Mouse (Mus musculus) left cerebral cortex, adult 2 months (tissue): Measurements from ENCODE around the gene Amotl2. TPM values are rescaled to one million over a fixed set of nuclear protein-coding genes. Genes with fewer than 3 reads are reported as not detected.

Experiments used
- DNase-seq, 2 experiments: peaks; one replicate each; pipeline ENCODE4 v3.0.0; 2021 to 2022; ENCODE audit warnings: low spot score in 2 of 2, mixed read lengths in 1 of 2; ENCODE audit errors: extremely low spot score in 1 of 2
- H3K27ac ChIP-seq: fragments of 200-600 bp; 2 replicates; pipeline ENCODE4 v1.8.1; 2022
- H3K4me3 ChIP-seq: fragments of 200-600 bp; 2 replicates; pipeline ENCODE4 v1.8.1; 2022
- CTCF ChIP-seq: fragments of 200-600 bp; IDR thresholded peaks from 2 replicates; pipeline ENCODE4 v1.8.1; 2022; ENCODE audit warnings: antibody characterized with exemption, mild to moderate bottlenecking, moderate library complexity
- intact Hi-C: fragments of 180-260 bp; cut with DNase I; formaldehyde crosslinking; loops from one replicate; pipeline ENCODE4 v1.15.1; 2025
- total RNA-seq, 2 experiments: library from RNA; stranded (reverse); gene quantifications; 2 replicates each; pipeline ENCODE4 v1.2.3; 2021

Gene Amotl2
- total RNA-seq, 2 experiments from 2014 or later = 21.3 to 22.4 TPM

DNA sequence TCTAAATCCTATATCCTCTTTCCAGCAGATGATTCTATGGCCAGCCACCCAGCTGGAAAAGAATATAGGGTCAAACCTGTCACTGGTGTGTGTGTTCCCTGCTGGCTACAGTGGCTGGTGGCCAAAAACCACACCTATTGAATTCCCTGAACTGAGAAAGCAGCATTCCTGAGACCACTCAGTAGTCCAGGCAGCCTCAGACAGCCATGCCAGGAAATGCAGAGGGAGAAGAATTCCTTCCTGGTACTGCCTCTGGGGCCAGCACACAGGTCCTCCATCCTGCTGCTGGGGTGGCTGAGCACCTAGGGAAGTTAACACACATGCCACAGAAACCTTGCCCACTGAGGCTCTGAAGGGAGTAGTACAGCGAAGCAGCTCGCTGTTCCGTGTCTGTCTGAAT, 50.3 kb downstream of the Amotl2 start:
- intact Hi-C loops = no loop called here
- no peak overlapping the region for H3K27ac ChIP-seq
- TF ChIP-seq CTCF = no peak
- no peak for DNase-seq
- H3K4me3 ChIP-seq = no peak overlapping the region

DNA sequence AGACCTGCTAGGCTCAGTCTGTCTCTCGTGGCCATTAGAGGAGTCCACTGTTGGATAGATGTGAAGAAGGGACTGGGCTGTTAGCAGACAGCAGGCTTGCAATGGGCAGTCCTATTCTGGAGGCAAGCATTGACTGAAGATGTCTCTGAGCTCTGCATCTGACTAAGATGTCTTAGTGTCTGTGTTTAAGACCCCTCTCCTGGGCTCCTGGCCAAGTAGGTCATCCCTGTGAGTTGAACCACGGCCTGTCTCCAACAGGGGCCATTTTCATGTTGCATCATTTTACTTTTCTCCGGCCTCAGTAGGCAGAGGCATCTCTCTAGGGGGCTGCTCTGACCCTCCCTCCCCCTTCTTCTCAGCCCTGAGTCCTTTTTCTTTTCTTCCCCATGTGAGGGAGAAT, 52.8 kb downstream of the Amotl2 start:
- DNase-seq = no peak
- TF ChIP-seq CTCF = no peak
- Histone ChIP-seq H3K4me3 (no peak overlapping the region), H3K27ac (no peak overlapping the region)
- intact Hi-C loops = no loop called here

DNA sequence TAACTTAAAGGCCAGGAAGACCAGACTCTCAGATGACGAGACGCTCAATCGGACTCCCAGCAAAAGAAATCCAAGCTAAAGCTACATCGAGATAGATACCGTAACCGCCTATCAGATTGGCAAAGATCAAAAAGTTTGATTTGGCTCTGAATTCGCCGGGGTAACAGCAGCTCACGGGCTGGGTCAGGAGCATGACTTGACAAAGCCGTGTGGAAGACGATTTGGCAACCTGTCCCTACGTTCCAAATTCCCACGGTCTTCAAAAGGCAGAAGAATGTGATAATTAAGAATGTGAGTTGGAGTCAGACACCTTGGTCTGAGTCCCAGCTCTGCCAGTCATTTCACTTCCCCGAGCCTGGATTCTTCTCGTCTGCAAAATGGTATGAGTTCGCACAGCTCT, 53.7 kb downstream of the Amotl2 start:
- no peak overlapping the region for H3K4me3 ChIP-seq
- intact Hi-C loops = no loop called here
- H3K27ac ChIP-seq = no peak overlapping the region
- no peak for DNase-seq
- TF ChIP-seq CTCF = no peak

DNA sequence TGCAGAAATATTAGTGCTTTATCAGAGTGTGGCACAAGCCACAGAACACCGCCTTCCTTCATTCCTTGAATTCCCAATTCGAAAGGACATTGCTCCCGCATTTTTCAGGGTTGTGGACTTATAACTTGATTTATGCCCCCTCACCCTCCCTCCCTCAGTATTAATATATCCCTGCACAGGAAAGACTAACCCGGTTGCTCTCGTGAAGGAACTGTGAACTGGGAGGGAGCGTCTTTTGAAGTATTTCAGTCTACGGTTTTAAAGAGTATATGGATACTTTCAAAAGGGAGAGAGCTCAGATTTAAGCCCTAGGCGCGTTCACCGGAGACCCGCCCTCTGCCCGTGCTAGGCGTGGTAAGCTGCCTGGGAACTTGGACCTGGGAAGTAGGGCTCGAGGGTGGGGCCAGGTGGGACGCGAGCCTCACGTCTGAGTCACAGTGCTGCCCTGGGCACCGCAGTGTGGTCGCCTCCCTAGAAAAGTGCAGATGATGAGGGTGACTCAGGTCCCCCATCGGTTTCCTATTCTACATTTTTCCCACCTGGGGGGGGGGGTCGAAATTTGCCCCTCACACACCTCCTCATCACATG, 54.9 kb downstream of the Amotl2 start:
- H3K4me3 ChIP-seq = no peak overlapping the region
- DNase-seq = no peak
- intact Hi-C loops = no loop called here
- no peak overlapping the region for H3K27ac ChIP-seq
- TF ChIP-seq CTCF = no peak

DNA sequence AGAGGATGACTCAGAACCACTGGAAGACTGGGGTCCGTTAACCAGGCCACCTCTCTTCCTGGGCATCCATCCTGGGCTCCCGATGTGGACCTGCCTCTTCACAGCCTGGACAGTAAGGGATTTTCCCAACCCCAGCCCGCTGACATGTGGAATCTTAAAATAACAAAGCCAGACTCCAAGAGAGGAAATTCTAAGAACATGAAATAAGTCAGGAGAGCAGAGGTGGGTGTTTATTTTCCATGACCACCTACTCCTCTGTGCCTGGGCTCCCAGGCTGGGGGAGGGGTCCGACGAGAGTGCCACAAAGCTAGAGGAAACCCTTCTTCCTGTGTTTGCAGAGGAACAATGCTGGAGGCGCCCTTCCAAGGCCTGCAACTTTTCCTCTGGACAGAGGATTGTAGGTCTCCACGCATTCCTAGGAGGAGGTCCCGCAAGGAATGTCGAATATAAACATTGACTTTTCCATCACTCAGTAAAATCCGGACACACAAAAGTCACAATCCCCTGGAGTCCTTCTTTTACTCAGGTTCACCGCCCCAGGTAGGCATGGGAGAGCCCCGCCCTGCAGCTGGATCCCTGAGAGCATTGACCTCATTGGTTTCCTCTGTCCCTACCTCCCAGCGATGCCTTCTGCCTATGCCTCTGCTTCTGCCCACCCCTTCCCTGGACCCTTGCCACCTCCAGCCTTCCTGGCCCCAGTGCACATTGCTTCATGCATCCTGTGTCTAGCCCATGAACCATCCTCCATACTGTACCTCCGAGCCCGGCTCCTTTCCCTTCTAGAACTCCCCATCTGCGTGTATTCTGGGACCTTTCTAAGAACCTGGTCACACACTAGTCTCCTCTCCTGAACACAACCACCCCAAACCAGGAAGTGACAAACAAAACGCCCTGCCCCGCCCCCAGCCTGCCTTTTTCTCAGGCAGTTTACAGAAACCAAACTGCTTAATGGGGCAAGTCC, 61.4 kb downstream of the Amotl2 start:
- DNase-seq = no peak
- H3K4me3 ChIP-seq = no peak overlapping the region
- peak overlapping the region; percentile 44; the same call in 1 of the 2 replicates for H3K27ac ChIP-seq
- intact Hi-C loops = no loop called here
- no peak for TF ChIP-seq CTCF

DNA sequence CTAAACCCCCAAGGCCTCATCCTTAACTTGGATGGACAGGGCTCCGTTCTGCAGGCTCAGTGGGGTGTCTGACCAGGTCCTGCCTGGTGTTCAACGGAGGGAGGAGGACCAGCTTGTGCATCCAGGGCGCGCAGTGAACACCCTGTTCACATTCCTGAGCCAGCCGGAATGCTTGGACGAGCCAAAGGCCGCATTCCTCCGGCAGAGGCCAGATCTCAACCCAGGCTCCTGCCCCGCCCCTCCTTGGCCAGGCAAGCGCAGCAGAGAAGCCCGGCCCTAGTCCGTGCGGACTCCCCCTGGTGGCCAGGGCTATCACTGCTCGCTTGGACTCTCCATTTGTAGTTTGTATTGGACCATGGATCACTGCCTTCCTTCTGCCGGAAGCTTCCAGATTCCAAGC, 63.0 kb downstream of the Amotl2 start:
- no peak overlapping the region for H3K27ac ChIP-seq
- H3K4me3 ChIP-seq = no peak overlapping the region
- peak; percentile 80 for TF ChIP-seq CTCF
- intact Hi-C loops = loop anchor here (1.0 kb wide), 2 partner anchors 53 to 62 kb away; no protein-coding TSS in a partner anchor
- peak; percentile 58 to 70 for DNase-seq

Other genes with a start within 250 kb of the Amotl2 start
- gene Ky, start 210.9 kb upstream of the Amotl2 start, total RNA-seq = 1 to 10 TPM; 2.0 to 2.1 TPM
- gene Anapc13, start 90.4 kb upstream of the Amotl2 start, total RNA-seq = 100 to 1,000 TPM in 1 of 2 experiments, 10 to 100 TPM in 1; 98.6 to 116 TPM
- gene Cep63, start 90.1 kb upstream of the Amotl2 start, total RNA-seq = 10 to 100 TPM; 32.2 to 37.7 TPM
- 10 to 100 TPM; 35.4 to 42.5 TPM for gene Ryk, start 118.2 kb downstream of the Amotl2 start, total RNA-seq